Mouse (Mus musculus): ENCODE results near the gene Dok1. TPM values are rescaled to one million over a fixed set of nuclear protein-coding genes. Genes with fewer than 3 reads are reported as not detected.
A peak's percentile ranks its signal among the peaks of the same experiment; 100 is the strongest.

Gene Dok1
- total RNA-seq, 2 experiments from 2014 or later: 6.8 to 14.1 TPM

DNA sequence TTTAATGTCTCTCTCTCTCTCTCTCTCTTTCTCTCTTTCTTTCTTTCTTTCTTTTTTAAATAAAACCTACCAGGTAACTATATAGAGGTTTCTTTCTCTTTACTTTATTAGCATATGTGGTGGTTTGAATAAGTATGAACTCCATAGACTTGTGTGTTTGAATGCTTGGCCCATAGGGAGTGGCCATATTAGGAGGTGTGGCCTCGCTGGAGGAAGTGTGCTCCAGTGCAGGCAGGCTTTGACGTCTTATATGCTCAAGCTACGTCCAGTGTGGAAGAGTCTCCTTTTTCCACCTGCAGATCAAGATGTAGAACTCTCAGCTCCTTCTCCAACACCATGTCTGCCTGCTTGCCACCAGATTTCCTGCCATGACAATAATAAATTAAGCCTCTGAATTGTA lies 14.2 kb downstream of the Dok1 start:
- ATAC-seq (replicated peaks; ENCODE audit: poor library complexity): no peak

DNA sequence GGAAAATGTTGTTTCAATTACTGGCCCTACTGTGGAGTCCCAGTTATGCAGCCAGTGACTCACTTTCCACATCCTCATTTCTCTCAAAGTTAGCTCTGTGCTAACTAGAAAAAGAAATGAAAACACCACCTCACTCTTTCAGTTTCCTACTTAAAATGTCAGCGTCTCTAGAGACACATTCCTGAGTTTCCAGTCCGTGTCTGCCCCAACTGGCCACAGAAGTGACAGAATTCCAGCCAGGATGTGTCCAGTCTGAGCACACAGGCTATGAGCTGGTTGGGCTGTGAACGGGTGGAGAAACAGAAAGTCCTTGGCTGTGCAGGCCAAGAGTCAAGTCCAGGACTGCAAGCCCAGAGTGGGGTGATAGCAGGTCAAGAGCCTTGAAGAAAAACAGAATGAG lies 16.1 kb downstream of the Dok1 start:
- ATAC-seq (replicated peaks; ENCODE audit: poor library complexity): no peak

DNA sequence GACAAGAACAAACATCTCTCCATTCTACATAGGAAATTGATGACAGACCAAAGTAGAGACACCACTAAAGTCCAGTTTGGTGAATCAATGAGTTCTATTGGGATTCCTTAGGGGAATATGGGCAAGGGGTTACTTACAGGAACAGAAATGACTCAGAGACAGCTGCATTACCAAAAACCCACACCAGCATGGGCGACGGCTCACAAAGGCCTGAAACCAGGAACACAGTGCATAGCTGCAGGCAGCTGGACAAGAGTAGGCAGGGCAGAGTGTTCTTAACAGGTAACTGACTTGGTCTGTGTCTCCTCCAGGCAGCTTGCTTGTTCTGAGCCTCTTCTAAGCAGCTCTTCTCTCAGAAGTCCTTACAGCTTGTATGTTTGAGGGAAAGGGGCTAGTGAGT lies 17.5 kb downstream of the Dok1 start:
- ATAC-seq (replicated peaks; ENCODE audit: poor library complexity): no peak

DNA sequence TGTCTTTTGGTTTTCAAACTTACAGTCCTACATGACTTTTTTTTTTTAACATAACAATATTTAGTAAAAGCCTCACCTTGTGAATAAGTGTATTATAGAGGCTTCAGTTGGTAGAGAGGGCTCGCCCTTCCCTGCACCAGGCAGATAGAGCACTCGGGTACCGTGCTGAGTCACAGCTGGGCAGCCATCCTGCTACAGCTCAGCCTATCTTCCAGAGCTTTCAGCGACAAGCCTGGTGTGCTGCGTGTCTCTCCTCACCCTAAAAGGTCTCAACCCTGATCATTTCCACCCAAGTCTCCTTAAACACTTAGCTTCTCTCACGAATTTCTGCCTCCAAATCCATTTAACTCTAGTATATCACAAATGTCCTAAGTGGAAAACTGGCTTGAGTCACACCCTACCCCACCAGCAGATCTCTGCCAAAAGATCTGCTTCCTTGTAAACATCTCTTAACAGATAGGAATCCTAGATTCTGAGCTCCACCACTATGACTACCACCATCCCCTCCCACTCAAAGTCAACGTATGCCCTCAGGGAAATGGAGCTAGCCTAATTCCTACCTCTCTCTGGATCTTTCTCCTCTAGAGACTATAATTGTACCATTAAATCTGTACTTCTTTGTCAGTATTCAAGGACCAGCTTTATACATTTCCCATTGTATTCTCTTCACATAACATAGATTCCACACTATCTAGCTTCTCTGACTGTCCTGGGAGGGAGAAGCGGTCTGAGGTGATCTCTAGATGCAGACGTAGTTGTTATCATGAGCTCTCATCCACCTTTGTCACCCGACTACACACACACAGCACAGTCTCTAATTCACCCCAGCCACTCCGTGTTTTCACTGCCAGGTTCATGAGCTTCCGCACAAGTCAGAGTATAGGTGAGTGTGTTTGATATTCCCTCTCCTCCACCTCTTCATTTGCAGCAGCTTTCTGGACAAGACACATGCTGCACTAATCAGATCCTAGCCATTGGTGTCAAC lies 18.5 kb downstream of the Dok1 start:
- ATAC-seq (replicated peaks; ENCODE audit: poor library complexity): peak; percentile 77

DNA sequence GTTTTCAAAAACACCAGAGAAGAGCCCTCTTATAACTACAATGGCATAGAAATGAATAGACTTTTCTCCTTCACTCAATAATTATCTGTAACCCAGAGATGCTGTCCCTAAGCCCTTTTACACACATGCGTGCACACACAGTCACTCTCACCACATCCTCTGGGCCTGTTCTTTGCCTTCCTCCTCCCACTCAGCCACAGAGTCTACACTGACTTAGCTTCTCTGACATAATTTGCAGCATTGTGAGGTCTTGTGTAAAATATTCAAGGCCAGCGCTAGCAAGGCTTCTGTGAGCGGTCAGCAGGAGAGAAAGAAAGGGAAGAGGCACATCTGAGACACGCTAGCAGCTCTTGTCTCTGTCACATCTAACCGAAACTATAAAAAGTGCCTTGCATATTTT lies 19.8 kb downstream of the Dok1 start:
- ATAC-seq (replicated peaks; ENCODE audit: poor library complexity): peak; percentile 37

DNA sequence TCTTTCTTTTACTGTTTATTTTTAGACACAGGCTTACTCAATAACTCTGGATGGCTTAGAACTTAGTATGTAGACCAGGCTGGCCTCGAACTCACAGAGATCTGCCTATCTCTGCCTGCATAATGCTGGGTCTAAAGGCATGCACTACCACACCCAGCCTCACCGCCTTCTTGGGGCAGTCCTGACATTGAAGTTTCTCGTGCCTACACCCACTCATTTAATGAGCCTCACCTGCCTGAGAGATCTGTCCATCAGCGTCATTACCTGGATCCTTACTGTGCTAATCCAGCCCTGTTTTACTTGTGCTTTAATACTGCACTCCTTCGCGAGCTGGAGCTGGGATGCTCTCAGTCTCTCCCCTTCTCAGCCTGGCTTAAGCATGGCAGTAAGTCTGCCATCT lies 21.5 kb downstream of the Dok1 start:
- no peak for ATAC-seq (replicated peaks; ENCODE audit: poor library complexity)

DNA sequence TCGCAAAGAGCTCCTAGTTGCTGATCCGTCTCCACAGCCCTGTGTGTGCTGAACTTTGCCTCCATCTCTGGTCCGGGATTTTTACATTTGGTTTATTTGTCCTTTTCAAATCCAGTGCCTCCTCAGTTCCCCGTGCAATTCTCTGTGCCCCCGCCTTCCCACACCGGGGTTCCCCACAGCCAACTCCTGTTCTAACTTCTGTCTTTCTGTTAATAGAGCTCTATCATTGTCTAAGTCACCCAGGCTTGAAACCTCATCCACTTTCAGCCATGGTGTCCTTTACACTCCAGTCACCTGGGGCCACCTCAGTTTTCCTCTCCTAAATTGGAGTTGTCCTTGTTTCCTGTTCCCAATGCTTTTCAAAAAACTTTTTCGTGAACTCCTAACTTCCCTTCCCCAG lies 22.0 kb downstream of the Dok1 start:
- no peak for ATAC-seq (replicated peaks; ENCODE audit: poor library complexity)

DNA sequence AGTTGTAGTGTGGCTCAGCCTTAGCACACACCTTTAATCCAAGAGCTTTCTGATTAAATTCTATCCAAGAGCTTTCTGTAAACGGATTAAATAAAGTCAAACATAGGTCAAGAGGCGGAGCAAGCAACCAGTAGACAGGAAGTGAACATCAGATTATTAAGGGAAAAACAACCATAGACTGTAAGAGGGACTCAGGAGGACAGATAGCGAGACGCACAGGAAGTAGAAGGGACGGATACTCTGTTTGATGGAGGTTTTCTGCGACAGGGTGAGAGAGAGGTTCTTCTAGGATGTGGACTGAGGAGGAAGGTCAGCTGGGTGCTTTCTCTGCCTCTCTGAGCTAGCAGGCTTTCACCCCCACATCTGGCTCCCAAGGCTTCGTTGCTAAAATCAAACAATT lies 23.3 kb downstream of the Dok1 start:
- peak; percentile 30; the same call in 1 of the 2 replicates for ATAC-seq (replicated peaks; ENCODE audit: poor library complexity)

DNA sequence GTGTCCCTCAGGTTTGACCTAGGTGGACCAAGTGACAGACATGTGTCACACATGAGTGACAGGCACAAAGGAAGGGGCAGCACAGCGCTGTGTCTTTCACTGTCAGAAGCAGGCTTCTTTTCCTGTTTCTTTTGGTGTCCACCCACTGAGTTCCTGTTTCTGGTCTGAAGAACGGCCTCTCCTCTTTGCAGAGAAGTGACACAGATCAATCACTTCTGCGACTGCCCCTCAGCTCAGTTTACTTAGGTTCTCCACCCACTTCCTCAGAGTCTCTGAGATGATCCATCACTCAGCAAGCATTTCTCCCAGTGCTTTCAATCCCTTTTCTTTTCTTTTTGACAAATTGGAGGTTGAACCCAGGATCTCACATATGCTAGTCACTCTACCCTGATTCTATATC lies 24.6 kb downstream of the Dok1 start:
- peak; percentile 25 for ATAC-seq (replicated peaks; ENCODE audit: poor library complexity)

DNA sequence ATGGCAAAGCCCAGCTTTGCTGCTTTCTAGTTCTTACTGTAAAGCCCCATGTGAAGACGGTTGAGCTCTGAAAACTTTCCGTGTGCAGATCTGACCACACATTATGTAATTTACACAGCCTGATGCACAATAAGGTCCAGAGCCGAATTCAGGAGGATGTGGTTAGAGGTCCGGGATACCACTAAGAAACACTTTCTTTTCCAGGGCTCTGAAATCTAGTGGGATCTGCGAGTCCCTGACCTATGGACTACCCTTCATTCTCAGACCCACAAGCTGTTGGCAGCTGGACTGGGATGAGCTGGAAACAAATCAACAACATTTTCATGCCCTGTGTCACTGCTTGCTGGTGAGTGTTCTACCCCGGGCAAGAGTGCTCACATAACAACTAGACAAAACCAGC lies 27.2 kb downstream of the Dok1 start:
- ATAC-seq (replicated peaks; ENCODE audit: poor library complexity): peak; percentile 62

DNA sequence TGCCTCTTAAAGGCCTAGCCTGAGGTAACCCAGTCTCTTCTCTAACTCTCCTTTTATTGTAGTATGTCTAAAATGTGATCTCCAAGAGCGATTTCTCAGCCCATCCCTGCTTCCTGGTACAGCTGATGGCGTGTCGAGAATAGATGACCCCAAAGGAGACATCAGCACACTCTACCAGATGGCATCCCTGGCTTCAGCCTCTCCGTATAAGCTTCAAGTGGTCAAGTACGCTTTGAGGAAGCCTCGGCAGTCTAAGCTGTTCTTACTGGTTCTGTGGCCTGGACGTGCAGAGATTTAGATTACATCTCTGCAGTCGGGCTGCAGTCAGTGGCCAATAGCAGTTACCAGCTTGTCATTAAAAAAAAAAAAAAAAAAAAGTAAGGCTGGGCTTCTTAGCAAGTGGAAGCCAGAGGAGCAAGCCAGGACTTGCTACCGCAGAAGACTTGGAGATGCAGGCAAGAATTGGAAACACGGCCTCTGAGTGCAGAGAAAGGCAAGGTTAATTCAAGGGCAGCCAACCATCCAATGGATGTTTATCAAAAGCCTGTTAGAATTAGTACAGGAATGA lies 27.7 kb downstream of the Dok1 start:
- no peak for ATAC-seq (replicated peaks; ENCODE audit: poor library complexity)

DNA sequence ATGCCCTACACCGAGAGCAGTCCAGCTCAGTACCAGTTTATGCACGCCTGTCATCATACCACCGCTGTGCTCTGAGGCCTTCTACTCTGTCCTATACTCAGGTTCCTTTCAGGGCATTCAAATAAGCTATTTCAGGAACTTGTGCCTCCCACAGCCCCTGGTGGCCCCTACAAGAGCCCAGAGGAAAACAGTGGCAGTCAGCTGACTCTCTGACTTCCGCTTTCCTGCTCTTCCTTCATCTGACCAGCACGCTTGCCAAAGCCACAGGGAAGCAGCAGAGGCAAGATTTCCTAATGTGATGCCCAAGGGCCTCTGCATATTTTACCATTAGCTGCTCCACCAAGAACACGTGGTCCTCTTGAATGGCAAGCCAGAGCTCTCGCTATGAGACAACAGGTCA lies 28.4 kb downstream of the Dok1 start:
- ATAC-seq (replicated peaks; ENCODE audit: poor library complexity): peak; percentile 78

DNA sequence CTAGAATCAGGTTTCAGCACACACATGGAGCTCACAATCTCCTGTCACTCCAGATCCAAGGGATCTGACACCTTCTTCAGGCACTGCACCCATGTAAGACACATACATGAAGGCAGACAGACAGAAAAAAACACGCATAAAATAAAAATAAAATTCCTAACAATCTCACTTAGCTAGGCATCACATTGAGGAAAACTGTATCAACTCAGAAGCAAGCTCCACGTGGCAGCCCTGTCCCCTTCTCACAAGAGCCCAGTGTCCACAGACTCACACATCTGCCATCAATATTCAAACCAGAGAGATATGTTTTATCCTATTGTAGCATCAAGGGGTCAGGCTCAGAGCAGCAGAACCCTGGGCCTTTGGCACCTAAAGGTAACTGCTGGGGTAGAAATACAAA lies 29.0 kb downstream of the Dok1 start:
- ATAC-seq (replicated peaks; ENCODE audit: poor library complexity): no peak

DNA sequence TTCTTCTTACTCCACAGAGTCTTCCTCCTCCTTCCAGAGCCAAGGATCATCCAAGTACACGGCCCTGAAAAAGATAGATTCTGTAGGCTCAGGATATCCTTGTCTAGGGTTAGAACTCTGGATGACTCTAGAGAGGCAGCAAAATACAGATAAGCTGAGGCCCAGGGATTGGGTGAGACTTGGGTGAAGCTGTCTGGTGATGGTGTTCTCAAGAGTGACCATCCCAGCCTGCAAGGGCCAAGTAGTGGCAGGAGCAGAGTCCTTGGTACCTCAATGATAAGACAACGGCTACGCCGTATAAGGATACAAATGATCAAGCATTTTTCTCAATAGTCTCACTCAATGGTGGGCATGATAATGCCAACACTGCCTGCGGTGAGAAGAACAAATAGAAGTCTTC lies 29.4 kb downstream of the Dok1 start:
- no peak for ATAC-seq (replicated peaks; ENCODE audit: poor library complexity)

DNA sequence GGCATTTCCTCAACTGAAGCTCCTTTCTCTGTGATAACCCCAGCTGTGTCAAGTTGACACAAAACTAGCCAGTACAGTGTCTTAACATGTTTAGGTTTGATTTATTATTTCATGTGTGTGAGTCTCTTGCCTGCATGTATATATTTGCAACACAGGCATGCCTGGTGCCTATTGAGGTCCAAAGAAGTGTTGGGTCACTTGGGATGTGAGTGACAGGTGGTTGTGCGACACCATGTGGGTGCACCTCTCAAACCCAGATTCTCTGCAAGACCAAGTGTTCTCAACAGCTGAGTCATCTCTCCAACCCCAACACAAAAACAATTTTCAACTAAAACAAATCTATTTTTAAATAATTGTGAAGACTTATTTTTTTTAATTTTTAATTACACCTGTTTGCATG lies 30.2 kb downstream of the Dok1 start:
- ATAC-seq (replicated peaks; ENCODE audit: poor library complexity): no peak

DNA sequence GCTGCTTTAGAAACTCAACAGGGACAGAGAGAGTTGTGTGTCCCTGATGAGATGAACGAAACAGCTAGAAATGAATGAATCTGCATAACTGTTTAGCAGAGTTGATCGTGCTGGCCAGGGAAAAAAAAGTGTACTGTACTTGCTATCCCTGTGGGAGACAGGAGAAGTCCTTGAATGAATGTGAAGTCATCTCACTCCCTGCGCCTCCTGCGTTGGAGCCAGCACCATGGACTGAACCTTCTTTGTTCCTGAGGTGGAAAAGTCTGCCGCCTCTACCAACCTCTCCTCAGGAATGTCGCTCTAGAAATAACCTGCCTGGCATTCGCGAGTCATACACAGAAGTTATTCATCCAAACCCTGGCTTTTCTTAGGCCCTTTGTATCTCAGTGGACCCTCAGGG lies 33.3 kb downstream of the Dok1 start:
- no peak for ATAC-seq (replicated peaks; ENCODE audit: poor library complexity)

DNA sequence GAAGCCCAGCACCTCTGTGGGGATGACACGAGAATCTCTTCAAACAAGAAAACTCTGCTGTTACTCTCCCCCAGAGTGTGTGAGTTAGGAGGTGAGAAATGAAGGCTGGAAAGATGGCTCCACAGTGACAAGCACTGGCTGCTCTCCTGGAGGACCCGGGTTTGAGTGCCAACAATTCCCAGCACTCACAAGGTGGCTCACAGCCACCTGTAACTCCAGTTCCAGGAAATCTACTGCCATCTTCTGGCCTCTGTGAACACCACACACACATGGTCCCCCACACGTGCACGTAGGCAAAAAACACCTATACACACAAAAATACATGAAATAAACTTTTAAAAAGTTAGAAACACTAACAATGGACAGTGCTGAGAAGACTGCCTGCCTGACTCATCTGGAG lies 34.9 kb downstream of the Dok1 start:
- no peak for ATAC-seq (replicated peaks; ENCODE audit: poor library complexity)

DNA sequence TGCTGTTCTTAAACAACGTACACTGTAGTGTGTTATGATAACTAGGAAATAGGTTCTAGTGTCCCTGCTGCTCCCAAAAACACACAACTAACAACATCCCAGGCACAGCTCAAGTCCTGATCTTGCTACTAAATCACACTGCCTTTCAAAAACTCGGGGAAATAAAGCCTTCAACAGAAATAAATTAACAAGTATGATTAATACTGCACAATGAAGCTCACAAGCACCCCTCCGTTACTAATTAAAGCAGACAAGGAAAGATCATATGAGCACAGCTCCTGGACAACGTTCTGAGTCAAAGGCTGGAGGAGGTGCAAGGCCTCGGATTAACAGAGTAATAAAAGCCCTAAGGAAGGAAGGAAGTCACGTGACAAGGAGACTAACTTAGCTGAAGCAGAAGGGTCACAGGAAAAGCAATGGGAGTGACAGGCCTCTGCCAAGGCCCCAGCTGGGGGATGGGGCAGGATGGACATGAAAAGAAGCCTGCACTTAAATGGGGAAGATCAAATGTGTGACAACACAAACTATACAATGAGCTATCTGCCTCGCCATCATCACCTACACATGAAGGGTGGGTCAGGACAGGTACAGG lies 35.7 kb downstream of the Dok1 start:
- ATAC-seq (replicated peaks; ENCODE audit: poor library complexity): peak; percentile 29

DNA sequence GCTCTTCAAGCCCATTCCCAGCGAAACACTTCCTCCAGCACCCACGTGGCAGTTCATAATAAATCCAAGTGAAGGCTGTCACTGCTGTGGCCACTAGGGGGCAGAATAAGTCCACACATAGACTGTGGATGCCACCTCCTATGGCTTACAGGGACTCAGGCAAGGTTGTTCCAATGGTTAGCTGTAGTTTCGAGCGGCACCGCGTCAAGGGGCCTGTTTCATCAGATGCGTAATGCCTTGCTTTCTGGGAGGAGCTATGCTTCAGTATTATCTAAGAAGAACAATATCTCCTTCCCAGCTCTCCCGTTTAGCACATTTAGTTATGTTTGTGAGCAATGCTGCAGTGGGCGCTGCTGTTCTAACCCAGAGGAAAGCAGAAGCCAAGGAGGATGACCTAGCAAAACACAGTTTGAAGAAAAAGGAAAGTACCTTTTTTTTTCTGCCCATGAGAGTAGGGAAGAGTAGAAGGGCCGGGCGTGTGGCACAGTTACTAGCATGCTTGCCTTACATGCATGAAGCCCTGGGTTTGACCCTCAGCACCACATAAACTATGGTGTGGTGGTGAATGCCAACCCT lies 36.4 kb downstream of the Dok1 start:
- peak; percentile 93 for ATAC-seq (replicated peaks; ENCODE audit: poor library complexity)

DNA sequence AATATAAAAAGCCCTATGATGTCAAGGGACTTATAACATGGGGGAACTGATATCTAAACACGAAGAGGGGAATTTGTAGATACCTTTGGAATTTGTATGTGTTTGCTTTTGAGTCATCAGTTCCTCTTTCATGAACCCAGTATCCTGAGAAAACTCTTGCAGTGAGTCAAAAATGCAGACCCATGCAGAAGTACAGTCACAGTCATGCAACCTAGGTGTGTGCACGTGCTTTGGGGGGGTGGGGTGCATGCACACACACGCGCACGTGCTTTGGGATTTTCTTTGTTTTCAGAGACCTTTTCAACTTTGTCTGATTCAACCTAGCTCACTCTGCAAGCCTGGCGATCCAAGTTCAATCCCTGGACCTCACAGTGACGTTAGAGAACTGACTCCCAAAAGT lies 38.9 kb downstream of the Dok1 start:
- no peak for ATAC-seq (replicated peaks; ENCODE audit: poor library complexity)

DNA sequence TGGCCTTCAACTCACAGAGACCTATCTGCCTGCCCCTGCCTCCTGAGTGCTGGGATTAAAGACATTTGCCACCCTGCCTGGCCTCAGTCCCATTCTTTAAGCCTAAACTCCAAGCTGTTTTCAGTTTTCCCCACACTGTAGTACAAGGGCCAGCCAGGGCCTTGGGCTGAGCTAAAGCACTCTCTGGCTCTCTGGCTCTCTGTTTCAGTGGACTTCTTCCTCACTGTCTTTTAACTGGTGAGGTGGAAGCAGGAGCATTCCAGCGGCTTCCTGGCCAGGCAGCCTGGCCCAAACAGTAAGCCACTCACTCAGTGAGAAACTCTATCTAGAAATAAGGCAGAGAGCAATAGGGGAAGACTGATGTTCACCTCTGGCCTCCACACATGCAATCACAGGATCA lies 39.6 kb downstream of the Dok1 start:
- ATAC-seq (replicated peaks; ENCODE audit: poor library complexity): no peak
